ENCODE assay signal across 8 mouse cellular contexts in the genomic region with DNA sequence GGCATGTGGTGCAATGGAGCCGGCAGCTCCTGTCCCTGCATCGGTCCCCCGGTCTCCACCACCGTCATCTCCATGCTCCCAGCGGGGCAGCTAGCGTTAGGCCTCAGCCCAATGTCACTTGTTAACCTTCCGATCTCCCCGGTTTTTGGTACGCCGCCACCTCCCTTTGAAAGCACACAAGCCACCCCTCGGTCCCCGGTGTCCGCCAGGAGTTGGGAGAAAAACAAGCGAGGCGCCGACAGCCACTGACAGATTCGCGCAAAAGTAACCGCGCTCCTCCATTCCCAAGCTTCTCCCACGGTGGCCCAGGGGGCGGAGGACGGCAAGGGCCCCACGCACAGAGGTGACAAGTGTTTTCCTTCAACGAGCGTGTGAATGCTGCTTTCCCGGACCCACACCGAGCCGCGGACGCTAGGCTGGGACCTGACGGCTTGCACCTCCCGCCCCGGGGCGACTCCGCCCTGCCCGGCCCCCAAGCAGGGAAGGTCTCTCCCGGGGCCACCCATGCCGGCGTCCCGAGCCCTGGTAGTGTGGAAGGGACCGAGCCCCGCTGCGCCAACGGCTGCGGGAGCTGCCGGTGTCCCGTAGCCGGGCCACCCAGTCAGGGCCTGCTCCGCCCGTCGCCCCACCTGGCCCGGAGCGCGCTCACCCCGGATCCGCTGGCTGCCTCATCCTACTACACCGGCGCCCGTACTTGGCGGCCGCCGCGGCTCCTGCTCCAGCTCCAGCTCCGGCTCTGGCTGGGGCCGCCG. TPM values are rescaled to one million over a fixed set of nuclear protein-coding genes. Genes with fewer than 3 reads are reported as not detected.
DNase-seq lines count a peak whose midpoint lies in the region; ATAC-seq and TF ChIP-seq lines count a peak whose summit lies in the region.

No protein-coding gene starts in this region.

- WGBS in embryonic facial prominence, embryonic 13.5 days: under 1% methylated on average over 67 of the region's 67 CpGs
- under 1% methylated on average over 60 of the region's 67 CpGs for WGBS in heart, adult 2 months
- WGBS in kidney, adult 2 months: under 1% methylated on average over 64 of the region's 67 CpGs
- WGBS in liver, adult 2 months: under 1% methylated on average over 67 of the region's 67 CpGs
- under 1% methylated on average over 58 of the region's 67 CpGs for WGBS in midbrain, postnatal 0 days

- peak; percentile 72; the same call in 1 of the 2 replicates for TF ChIP-seq POLR2A in CH12.LX (IDR thresholded peaks at IDR 0.05; ENCODE audit: low read depth, low read length)
- TF ChIP-seq POLR2A in heart, adult 2 months (IDR thresholded peaks at IDR 0.05; ENCODE audit: insufficient read depth, low read depth, low read length): no peak; the same call in 1 of the 2 replicates
- no peak for TF ChIP-seq POLR2A in kidney, adult 2 months (IDR thresholded peaks at IDR 0.05; ENCODE audit: low read depth, low read length)
- peak; percentile 82 for TF ChIP-seq POLR2A in liver, adult 2 months (IDR thresholded peaks at IDR 0.05; ENCODE audit: extremely low read depth, insufficient read depth, low read length)

- H3K4me2 ChIP-seq in CH12.LX (ENCODE audit: insufficient read depth, low read depth, poor library complexity, severe bottlenecking): peak overlapping the region; percentile 62
- H3K4me2 ChIP-seq in embryonic facial prominence, embryonic 13.5 days: peak overlapping the region; percentile 92
- H3K4me2 ChIP-seq in midbrain, postnatal 0 days (ENCODE audit: low read depth, low read length, poor library complexity, severe bottlenecking): peak overlapping the region; percentile 61

- TF ChIP-seq CTCF in CH12.LX (conservative IDR thresholded peaks at IDR 0.05 in 1 of 2, IDR thresholded peaks at IDR 0.05 in 1 of 2; ENCODE audit: low read depth in 2 of 2, low read length in 2 of 2): no peak
- no peak for TF ChIP-seq CTCF in heart, adult 2 months (IDR thresholded peaks at IDR 0.05)
- TF ChIP-seq CTCF in kidney, adult 2 months (conservative IDR thresholded peaks at IDR 0.05; ENCODE audit: insufficient read depth, insufficient read length, low read depth, low read length): no peak
- TF ChIP-seq CTCF in liver, adult 2 months (IDR thresholded peaks at IDR 0.05; ENCODE audit: low read depth, low read length): no peak
- TF ChIP-seq CTCF in midbrain, postnatal 0 days (IDR thresholded peaks at IDR 0.05): no peak

- H3K9ac ChIP-seq in CH12.LX (ENCODE audit: insufficient read depth, low read depth): peak overlapping the region; percentile 62
- peak overlapping the region; percentile 89 for H3K9ac ChIP-seq in embryonic facial prominence, embryonic 13.5 days
- peak overlapping the region; percentile 98 for H3K9ac ChIP-seq in heart, adult 2 months (ENCODE audit: low read depth, low read length)
- H3K9ac ChIP-seq in liver, adult 2 months (ENCODE audit: low read depth, low read length): peak overlapping the region; percentile 98
- peak overlapping the region; percentile 91 for H3K9ac ChIP-seq in midbrain, postnatal 0 days (replicated peaks; ENCODE audit: low read length, poor library complexity, severe bottlenecking)

- no peak for TF ChIP-seq EP300 in CH12.LX (IDR thresholded peaks at IDR 0.05; ENCODE audit: low read length)
- no peak for TF ChIP-seq EP300 in heart, adult 2 months (IDR thresholded peaks at IDR 0.05; ENCODE audit: insufficient read depth, low read depth, low read length)

- no peak for TF ChIP-seq RAD21 in CH12.LX (IDR thresholded peaks at IDR 0.05; ENCODE audit: low read depth, low read length)

- no peak overlapping the region for H3K27ac ChIP-seq in CH12.LX (ENCODE audit: insufficient read depth, low read depth)
- H3K27ac ChIP-seq in embryonic facial prominence, embryonic 13.5 days: peak overlapping the region; percentile 72
- peak overlapping the region; percentile 95 for H3K27ac ChIP-seq in heart, adult 2 months
- peak overlapping the region; percentile 84 for H3K27ac ChIP-seq in kidney, adult 2 months (ENCODE audit: insufficient read depth, low read depth, low read length)
- peak overlapping the region; percentile 89 for H3K27ac ChIP-seq in liver, adult 2 months (replicated peaks; ENCODE audit: insufficient read depth, low read depth, low read length)
- peak overlapping the region; percentile 78 for H3K27ac ChIP-seq in midbrain, postnatal 0 days (ENCODE audit: low read depth, low read length)

- intact Hi-C loops in heart, adult 2 months (cut with DNase I): loop anchor here (5.0 kb wide), 4 partner anchors 40 to 340 kb away; a partner anchor contains a TSS

- H3K4me3 ChIP-seq in CH12.LX (replicated peaks in 1 of 3; ENCODE audit: low read depth in 2 of 3, low read length in 2 of 3, poor library complexity in 1 of 3): peak overlapping the region; percentile 73 to 94 (median 76)
- H3K4me3 ChIP-seq in embryonic facial prominence, embryonic 13.5 days: peak overlapping the region; percentile 97
- peak overlapping the region; percentile 99 for H3K4me3 ChIP-seq in heart, adult 2 months
- H3K4me3 ChIP-seq in kidney, adult 2 months (ENCODE audit: insufficient read depth, low read depth, low read length): peak overlapping the region; percentile 95
- peak overlapping the region; percentile 93 for H3K4me3 ChIP-seq in liver, adult 2 months (ENCODE audit: insufficient read depth, low read depth, low read length)
- H3K4me3 ChIP-seq in midbrain, postnatal 0 days (ENCODE audit: low read depth, low read length): peak overlapping the region; percentile 98

- dilution Hi-C loops in CH12.LX (cut with MboI; ENCODE audit: extremely low pct_ligation_motif_present, extremely low pct_unique_long_range_greater_than_20kb, low sequenced_read_pairs): no loop called here

- H3K27me3 ChIP-seq in CH12.LX (replicated peaks): peaks cover 19% of the 10 kb centered on the region
- no peaks in the 10 kb centered on the region for H3K27me3 ChIP-seq in embryonic facial prominence, embryonic 13.5 days
- no peaks in the 10 kb centered on the region for H3K27me3 ChIP-seq in heart, adult 2 months (ENCODE audit: control insufficient read depth, insufficient read depth, low read length)
- H3K27me3 ChIP-seq in kidney, adult 2 months (replicated peaks; ENCODE audit: control insufficient read depth, insufficient read depth, low read length): no peaks in the 10 kb centered on the region
- no peaks in the 10 kb centered on the region for H3K27me3 ChIP-seq in liver, adult 2 months (ENCODE audit: control insufficient read depth, insufficient read depth, low read length)
- no peaks in the 10 kb centered on the region for H3K27me3 ChIP-seq in midbrain, postnatal 0 days (ENCODE audit: insufficient read depth, low read length)

- no peaks in the 10 kb centered on the region for H3K36me3 ChIP-seq in CH12.LX (replicated peaks in 1 of 2; ENCODE audit: control insufficient read depth in 1 of 2, insufficient read depth in 1 of 2, low read length in 1 of 2)
- H3K36me3 ChIP-seq in embryonic facial prominence, embryonic 13.5 days: no peaks in the 10 kb centered on the region
- peaks cover 2% of the 10 kb centered on the region; the same call in 1 of the 2 replicates for H3K36me3 ChIP-seq in heart, adult 2 months (ENCODE audit: control insufficient read depth, insufficient read depth, low read length)
- no peaks in the 10 kb centered on the region for H3K36me3 ChIP-seq in kidney, adult 2 months (ENCODE audit: control insufficient read depth, insufficient read depth, low read length)
- H3K36me3 ChIP-seq in liver, adult 2 months (ENCODE audit: control insufficient read depth, insufficient read depth, low read length): no peaks in the 10 kb centered on the region
- H3K36me3 ChIP-seq in midbrain, postnatal 0 days (ENCODE audit: insufficient read depth, low read length): no peaks in the 10 kb centered on the region

- peaks cover 3 to 13% of the 10 kb centered on the region in 2 experiments for H3K4me1 ChIP-seq in CH12.LX (ENCODE audit: control insufficient read depth in 1 of 2, insufficient read depth in 2 of 2)
- H3K4me1 ChIP-seq in embryonic facial prominence, embryonic 13.5 days: peaks cover 21% of the 10 kb centered on the region
- peaks cover 14% of the 10 kb centered on the region for H3K4me1 ChIP-seq in heart, adult 2 months (ENCODE audit: control insufficient read depth, insufficient read depth, low read length)
- peaks cover 10% of the 10 kb centered on the region for H3K4me1 ChIP-seq in kidney, adult 2 months (ENCODE audit: control insufficient read depth, insufficient read depth, low read length)
- H3K4me1 ChIP-seq in liver, adult 2 months (ENCODE audit: control insufficient read depth, insufficient read depth, low read length): peaks cover 20% of the 10 kb centered on the region
- peaks cover 6% of the 10 kb centered on the region; the same call in 1 of the 2 replicates for H3K4me1 ChIP-seq in midbrain, postnatal 0 days (ENCODE audit: insufficient read depth, low read length)

- ATAC-seq in embryonic facial prominence, embryonic 13.5 days (ENCODE audit: insufficient number of reproducible peaks, insufficient read depth, low FRiP score, low TSS enrichment, low read depth): no peak; the same call in none of the 2 replicates
- peak; percentile 82 for ATAC-seq in midbrain, postnatal 0 days (ENCODE audit: low FRiP score)

- DNase-seq in CH12.LX (ENCODE audit: extremely low read depth): peak; percentile 34
- peak; percentile 10 to 28 for DNase-seq in adrenal gland, postnatal 4 days (ENCODE audit: low spot score in 2 of 2)
- DNase-seq in heart, adult 2 months: peak; percentile 65 to 66
- DNase-seq in kidney, adult 2 months: peak; percentile 51
- peak; percentile 60 for DNase-seq in liver, adult 2 months (ENCODE audit: extremely low read depth, low read depth, low spot score)
- peak; percentile 13 for DNase-seq in midbrain, postnatal 0 days (ENCODE audit: low spot score)
- DNase-seq in testis, postnatal 10 days (ENCODE audit: low spot score): peak; percentile 76

- no peaks in the 10 kb centered on the region for H3K9me3 ChIP-seq in CH12.LX (replicated peaks; ENCODE audit: low read length)
- no peaks in the 10 kb centered on the region for H3K9me3 ChIP-seq in embryonic facial prominence, embryonic 13.5 days
- no peaks in the 10 kb centered on the region for H3K9me3 ChIP-seq in midbrain, postnatal 0 days (ENCODE audit: low read length)

- no peaks in the 10 kb centered on the region for H3K79me2 ChIP-seq in CH12.LX (replicated peaks; ENCODE audit: control insufficient read depth, extremely low read depth, insufficient read depth, poor library complexity, severe bottlenecking)
- no peaks in the 10 kb centered on the region; the same call in 1 of the 2 replicates for H3K79me2 ChIP-seq in heart, adult 2 months (replicated peaks; ENCODE audit: control insufficient read depth, insufficient read depth, low read length)
- H3K79me2 ChIP-seq in liver, adult 2 months (ENCODE audit: control insufficient read depth, insufficient read depth, low read length): peaks cover 24% of the 10 kb centered on the region

- in situ Hi-C loops in CH12.LX (cut with MboI; ENCODE audit: low pct_ligation_motif_present, low pct_unique_long_range_greater_than_20kb, low sequenced_read_pairs): no loop called here

RNA-seq across cellular contexts. Expression of a gene that starts 0.8 kb away (rescaled TPM):
- total RNA-seq in CH12.LX (2012; rRNA removed) (5.0 and 6.2 TPM in 2 replicates), CH12.LX (2014; rRNA removed) (3.9 and 4.5 TPM in 2 replicates)
- 3.9 and 4.0 TPM in 2 replicates for polyA plus RNA-seq in CH12.LX (2012; ENCODE audit: insufficient read length, low read depth)
- 10 to 100 TPM; 31.5 to 33.0 TPM for total RNA-seq in adrenal gland, postnatal 4 days (2021)
- 8.7 and 8.9 TPM in 2 replicates for polyA plus RNA-seq in embryonic facial prominence, embryonic 13.5 days (2015; fragmentation: Nextera tagmentation; extraction: Ambion mirVana)
- total RNA-seq in heart, adult 2 months (2021): 10 to 100 TPM; 42.5 to 46.8 TPM
- polyA plus RNA-seq in heart, adult 2 months (2012; rRNA removed): 17.2 and 27.1 TPM in 2 replicates
- 33.0 and 37.2 TPM in 2 replicates for polyA plus RNA-seq in kidney, adult 2 months (2012; rRNA removed)
- total RNA-seq in liver, adult 2 months (2014; rRNA removed): 60.4 and 63.4 TPM in 2 replicates
- polyA plus RNA-seq in liver, adult 2 months (2012; rRNA removed): 45.3 and 49.7 TPM in 2 replicates
- total RNA-seq in midbrain, postnatal 0 days (2014; rRNA removed): 69.5 and 73.3 TPM in 2 replicates
- 33.1 and 36.3 TPM in 2 replicates for polyA plus RNA-seq in midbrain, postnatal 0 days (2015; fragmentation: Nextera tagmentation; extraction: Ambion mirVana)

Comparison
In these comparisons a context has a peak if more than half of its experiments do, and no peak if none do; other contexts are left out.
1. DNase-seq: peak in every context shown above with its lines; median percentile 76 in testis, postnatal 10 days; 66 in heart, adult 2 months; 60 in liver, adult 2 months; 51 in kidney, adult 2 months; 34 in CH12.LX; 19 in adrenal gland, postnatal 4 days; 13 in midbrain, postnatal 0 days.
2. POLR2A ChIP-seq: peak in CH12.LX (single experiment) and liver, adult 2 months (single experiment); none in heart, adult 2 months (single experiment) and kidney, adult 2 months (single experiment).
3. Peak in every context shown above with its lines, with median percentiles within 50 percentile points of each other: H3K4me2 ChIP-seq, H3K4me3 ChIP-seq and H3K9ac ChIP-seq.